Mouse (Mus musculus) ES-CJ7 (cell line): ENCODE measurements around the gene Cxcl12.

Experiments used
- DNase-seq: peaks from one replicate; pipeline ENCODE4 v3.0.0; 2011; ENCODE audit warnings: low read depth, low spot score

Cxcl12 gene

GRCm38 (mm10) chr6:117219911-117220481 lies 51.7 kb downstream of the Cxcl12 start:
- no peak for DNase-seq

- DNase-seq: no peak
These were observed 52.6 kb downstream of the Cxcl12 start for GRCm38 (mm10) chr6:117220831-117221345.
